Mouse (Mus musculus): ENCODE data around the gene Efcab2. TPM values are rescaled to one million over a fixed set of nuclear protein-coding genes. Genes with fewer than 3 reads are reported as not detected.
"Not testable (repeated sequence)": the region's sequence is repeated elsewhere in the genome, so short reads cannot be mapped to it uniquely, and the experiment has no call there.

Efcab2 gene
- polyA plus RNA-seq, 1 experiment, result 0.38 TPM

DNA sequence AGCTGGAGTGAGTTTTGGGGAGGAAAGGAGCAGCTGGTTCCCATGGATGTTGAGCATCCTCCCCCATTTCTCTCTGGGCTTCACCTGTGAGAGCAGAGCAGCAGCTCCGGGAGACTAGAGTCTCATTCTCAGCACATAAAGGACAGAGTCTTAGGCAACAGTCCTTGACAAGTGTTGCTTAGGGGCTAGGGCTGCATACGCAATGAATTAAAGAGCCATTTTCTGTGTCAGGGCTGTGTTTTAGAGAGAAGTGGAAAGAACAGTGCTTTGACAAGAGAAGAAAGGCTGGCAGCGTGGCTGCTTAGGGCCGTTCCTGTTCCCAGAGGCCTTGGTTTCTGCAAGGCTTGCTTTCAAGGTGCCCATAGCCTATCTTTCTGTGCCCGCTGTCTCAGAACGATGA, 6.0 kb upstream of the Efcab2 start:
- Histone ChIP-seq H3K36me3 (replicated peaks; ENCODE audit: low read length) (no peaks in the 10 kb centered on the region), H3K9me3 (peaks cover 14% of the 10 kb centered on the region), H3K27me3 (replicated peaks) (peaks cover 2% of the 10 kb centered on the region), H3K4me1 (peaks cover 13% of the 10 kb centered on the region), H3K4me3 (replicated peaks) (no peak overlapping the region)
- no peak for TF ChIP-seq FLI1 (IDR thresholded peaks at IDR 0.05; ENCODE audit: low read length)
- no peak for TF ChIP-seq GATA1 (IDR thresholded peaks at IDR 0.05; ENCODE audit: borderline replicate concordance, low read length)

DNA sequence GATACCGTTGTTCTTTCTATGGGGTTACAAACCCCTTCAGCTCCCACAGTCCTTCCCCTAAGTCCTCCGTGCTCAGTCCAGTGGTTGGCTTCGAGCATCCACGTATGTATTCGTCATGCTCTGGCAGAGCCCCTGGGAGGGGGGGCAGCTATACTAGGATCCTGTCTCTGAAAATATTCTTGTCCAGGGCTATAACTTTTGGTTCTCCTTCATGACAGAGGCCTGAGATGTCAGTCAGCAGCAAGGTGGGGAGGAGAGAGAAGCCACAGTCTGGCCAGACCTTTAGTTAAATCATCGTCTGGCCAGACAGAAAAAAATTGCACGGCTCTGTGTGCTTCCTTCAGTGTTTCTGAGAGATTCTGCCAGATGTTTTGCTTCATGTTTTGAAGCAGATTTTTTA, 5.2 kb upstream of the Efcab2 start:
- Histone ChIP-seq H3K27me3 (replicated peaks) (peaks cover 2% of the 10 kb centered on the region), H3K4me1 (peaks cover 13% of the 10 kb centered on the region), H3K4me3 (replicated peaks) (no peak overlapping the region), H3K9me3 (peaks cover 14% of the 10 kb centered on the region), H3K36me3 (replicated peaks; ENCODE audit: low read length) (no peaks in the 10 kb centered on the region)
- TF ChIP-seq FLI1 (IDR thresholded peaks at IDR 0.05; ENCODE audit: low read length) (no peak), GATA1 (IDR thresholded peaks at IDR 0.05; ENCODE audit: borderline replicate concordance, low read length) (no peak)

DNA sequence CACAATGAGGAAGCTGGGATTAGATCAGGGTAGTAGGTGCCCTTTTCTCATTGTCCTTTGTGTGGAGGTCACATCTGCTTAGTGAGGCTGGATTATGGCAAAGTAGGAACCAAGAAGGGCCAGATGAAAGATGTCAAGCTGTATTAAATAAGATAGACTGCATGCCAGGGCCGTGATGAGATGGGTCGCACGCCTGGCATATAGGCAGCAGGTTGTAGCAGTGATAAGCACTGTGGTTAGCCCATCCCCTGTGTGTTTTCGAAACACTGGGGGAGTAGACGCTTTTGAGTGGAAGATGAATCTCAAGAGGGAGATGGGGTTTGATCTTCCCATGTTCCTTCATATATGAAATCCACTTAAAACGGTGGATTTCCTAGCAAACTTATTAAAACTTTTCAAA, 3.9 kb upstream of the Efcab2 start:
- peaks cover 14% of the 10 kb centered on the region for H3K9me3 ChIP-seq
- peaks cover 13% of the 10 kb centered on the region for H3K4me1 ChIP-seq
- no peaks in the 10 kb centered on the region for H3K36me3 ChIP-seq (replicated peaks; ENCODE audit: low read length)
- H3K27me3 ChIP-seq (replicated peaks), result peaks cover 2% of the 10 kb centered on the region
- no peak overlapping the region for H3K4me3 ChIP-seq (replicated peaks)
- no peak for TF ChIP-seq FLI1 (IDR thresholded peaks at IDR 0.05; ENCODE audit: low read length)

DNA sequence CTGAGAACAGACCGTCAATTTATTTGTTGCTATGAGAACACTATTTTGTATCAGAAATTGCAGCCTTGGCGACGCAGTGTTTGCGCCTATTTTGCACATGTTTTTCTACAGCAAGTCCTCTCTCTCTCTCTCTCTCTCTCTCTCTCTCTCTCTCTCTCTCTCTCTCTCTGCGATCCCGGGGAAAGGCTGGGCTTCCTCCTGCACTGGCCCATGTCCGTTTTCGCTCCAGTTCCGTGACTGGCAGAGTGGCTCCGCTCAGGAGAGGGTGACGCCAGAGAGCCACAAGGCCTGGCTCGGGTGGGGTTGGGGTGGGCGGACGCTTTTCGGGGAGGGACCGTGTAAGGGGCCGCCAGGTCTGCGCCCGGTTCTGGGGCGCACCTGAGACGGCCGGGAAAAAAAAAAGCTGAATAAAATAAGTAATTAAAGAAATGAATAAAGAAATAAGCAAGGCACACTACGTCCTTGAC, 407 bp upstream of the Efcab2 start:
- Histone ChIP-seq H3K27me3 (replicated peaks) (no peaks in the 10 kb centered on the region), H3K4me1 (peaks cover 22% of the 10 kb centered on the region), H3K4me3 (replicated peaks) (peak overlapping the region; percentile 97), H3K36me3 (replicated peaks; ENCODE audit: low read length) (no peaks in the 10 kb centered on the region), H3K9me3 (no peaks in the 10 kb centered on the region)
- TF ChIP-seq GATA1 (IDR thresholded peaks at IDR 0.05; ENCODE audit: borderline replicate concordance, low read length) (no peak), FLI1 (IDR thresholded peaks at IDR 0.05; ENCODE audit: low read length) (no peak)

DNA sequence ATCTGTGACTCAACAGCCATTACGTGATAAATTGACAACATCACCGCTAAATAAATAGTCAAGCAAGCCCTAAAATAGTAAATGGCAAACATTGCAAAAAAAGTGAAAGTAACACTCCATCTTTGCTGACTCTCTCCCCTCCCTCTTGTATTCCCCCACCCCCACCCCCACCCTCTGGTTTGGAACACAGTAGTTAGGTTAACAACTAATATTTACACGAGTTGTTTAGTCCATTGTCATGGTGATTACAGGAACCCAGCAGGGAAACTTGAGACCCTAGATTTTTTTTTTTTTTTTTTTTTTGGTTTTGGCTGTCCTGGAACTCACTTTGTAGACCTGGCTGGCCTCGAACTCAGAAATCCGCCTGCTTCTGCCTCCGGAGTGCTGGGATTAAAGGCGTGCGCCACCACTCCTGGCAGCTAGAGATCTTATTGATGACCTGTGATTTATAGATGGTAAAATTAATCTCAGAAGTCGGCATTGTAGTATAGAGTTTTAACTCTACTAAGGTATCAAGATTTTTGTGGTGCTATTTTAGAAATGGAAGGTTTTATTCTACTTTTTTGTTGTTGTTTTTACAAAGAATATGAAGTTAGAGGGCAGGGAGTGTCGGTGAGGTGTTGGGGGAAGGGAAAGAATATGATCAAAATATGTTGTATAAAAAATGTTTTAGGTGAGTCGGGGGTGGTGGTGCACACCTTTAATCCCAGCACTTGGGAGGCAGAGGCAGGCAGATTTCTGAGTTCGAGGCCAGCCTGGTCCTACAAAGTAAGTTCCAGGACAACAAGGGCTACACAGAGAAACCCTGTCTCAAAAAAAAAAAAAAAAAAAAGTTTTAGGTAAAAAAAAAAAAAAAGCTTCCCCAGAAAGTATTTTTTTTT, 1.1 kb downstream of the Efcab2 start:
- H3K4me1 ChIP-seq, result peaks cover 21% of the 10 kb centered on the region
- H3K36me3 ChIP-seq (replicated peaks; ENCODE audit: low read length), result no peaks in the 10 kb centered on the region
- no peaks in the 10 kb centered on the region for H3K27me3 ChIP-seq (replicated peaks)
- H3K4me3 ChIP-seq (replicated peaks), result peak overlapping the region; percentile 97
- H3K9me3 ChIP-seq, result no peaks in the 10 kb centered on the region
- TF ChIP-seq FLI1 (IDR thresholded peaks at IDR 0.05; ENCODE audit: low read length), result no peak
- TF ChIP-seq GATA1 (IDR thresholded peaks at IDR 0.05; ENCODE audit: borderline replicate concordance, low read length), result no peak

DNA sequence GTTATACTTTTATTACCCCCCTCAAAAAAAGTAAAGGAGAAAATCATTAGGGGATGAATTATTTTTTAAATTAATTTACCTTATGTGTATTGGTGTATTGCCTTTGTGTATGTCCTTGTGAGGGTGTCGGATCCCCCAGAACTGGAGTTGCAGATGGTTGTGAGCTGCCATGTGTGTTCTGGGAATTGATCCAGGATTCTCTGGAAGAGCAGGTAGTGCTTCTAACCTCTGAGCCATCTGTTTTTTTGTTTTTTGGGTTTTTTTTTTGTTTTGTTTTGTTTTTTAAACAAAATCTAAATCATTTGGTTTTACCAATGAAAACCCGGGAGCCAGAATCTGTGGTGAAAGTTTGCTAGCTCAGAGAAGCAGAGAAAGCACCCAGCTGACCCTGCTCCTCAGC, 1.8 kb downstream of the Efcab2 start:
- Histone ChIP-seq H3K4me3 (replicated peaks) (no peak overlapping the region), H3K4me1 (peaks cover 19% of the 10 kb centered on the region), H3K9me3 (no peaks in the 10 kb centered on the region), H3K36me3 (replicated peaks; ENCODE audit: low read length) (no peaks in the 10 kb centered on the region), H3K27me3 (replicated peaks) (no peaks in the 10 kb centered on the region)
- TF ChIP-seq GATA1 (IDR thresholded peaks at IDR 0.05; ENCODE audit: borderline replicate concordance, low read length), result no peak
- no peak for TF ChIP-seq FLI1 (IDR thresholded peaks at IDR 0.05; ENCODE audit: low read length)

DNA sequence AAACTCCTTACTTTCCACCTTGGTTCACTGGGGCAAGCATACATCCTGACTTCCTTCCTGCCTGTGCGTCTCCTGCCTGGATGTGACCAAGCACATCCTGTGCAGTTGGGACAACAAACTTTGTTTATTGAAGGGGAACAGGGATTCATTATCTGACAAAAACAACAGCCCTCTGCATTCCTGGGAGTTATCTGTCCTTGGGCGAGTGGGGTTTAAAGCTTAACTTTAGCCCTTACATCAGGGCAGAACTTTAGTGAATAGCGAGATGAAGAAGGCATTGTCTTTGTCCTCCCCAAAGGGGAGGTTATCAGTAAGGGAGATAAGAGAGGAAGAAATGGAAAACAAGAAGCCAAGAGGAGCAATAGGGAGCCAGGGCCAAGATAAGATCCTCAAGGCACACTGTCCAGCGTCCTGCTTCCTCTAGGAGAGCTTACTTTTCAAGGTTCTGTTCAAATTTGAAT, 3.0 kb downstream of the Efcab2 start:
- H3K4me1 ChIP-seq, result peaks cover 23% of the 10 kb centered on the region
- no peak for TF ChIP-seq FLI1 (IDR thresholded peaks at IDR 0.05; ENCODE audit: low read length)
- TF ChIP-seq GATA1 (IDR thresholded peaks at IDR 0.05; ENCODE audit: borderline replicate concordance, low read length), result no peak

DNA sequence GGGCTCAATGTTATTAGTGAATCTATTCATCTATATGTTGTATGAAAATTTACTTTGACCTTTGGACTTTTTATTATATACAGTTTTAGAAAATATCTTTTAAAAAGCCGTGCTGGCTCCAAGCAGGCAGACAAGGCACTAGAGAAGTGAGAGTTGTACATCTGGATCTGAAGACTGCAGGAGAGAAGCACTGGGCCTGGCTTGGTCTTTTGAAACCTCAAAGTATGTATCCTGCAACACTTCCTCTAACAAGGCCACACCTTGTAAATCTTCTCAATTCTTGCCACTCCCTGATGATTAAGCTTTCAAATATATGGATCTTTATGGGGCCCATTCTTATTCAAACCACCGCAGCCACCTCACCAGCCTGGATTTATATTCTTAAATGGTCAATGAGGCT, 7.5 kb downstream of the Efcab2 start:
- not testable (repeated sequence) for H3K9me3 ChIP-seq

More for the DNA sequence above, 3.0 kb downstream of the Efcab2 start:
- no peaks in the 10 kb centered on the region for H3K36me3 ChIP-seq (replicated peaks; ENCODE audit: low read length)
- no peak overlapping the region for H3K4me3 ChIP-seq (replicated peaks)
- H3K9me3 ChIP-seq, result no peaks in the 10 kb centered on the region
- no peaks in the 10 kb centered on the region for H3K27me3 ChIP-seq (replicated peaks)

DNA sequence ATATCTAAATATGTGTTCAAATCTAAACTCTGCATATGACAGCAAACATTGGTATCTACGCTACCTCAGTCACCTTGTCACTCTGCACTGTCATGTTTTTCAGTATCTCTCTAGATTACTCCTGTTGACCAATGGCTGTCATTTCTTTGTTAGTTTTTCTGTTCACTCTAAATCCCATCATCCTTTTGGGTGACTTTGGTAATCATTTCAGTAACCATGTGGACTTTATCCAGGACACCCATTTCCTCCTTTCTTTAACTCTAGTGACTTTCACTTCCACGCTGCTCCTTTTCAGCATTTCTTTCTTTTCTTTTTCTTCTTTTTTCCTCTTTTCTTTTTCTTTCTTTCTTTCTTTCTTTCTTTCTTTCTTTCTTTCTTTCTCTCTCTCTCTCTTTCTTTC, 13.7 kb downstream of the Efcab2 start:
- Histone ChIP-seq H3K4me3 (replicated peaks) (no peak overlapping the region), H3K27me3 (replicated peaks) (no peaks in the 10 kb centered on the region), H3K36me3 (replicated peaks; ENCODE audit: low read length) (no peaks in the 10 kb centered on the region), H3K4me1 (no peaks in the 10 kb centered on the region; the same call in 1 of the 2 replicates), H3K9me3 (0 out of 2 replicates have a peak, but pooled peaks cover 3% of the 10 kb centered on the region)
- TF ChIP-seq FLI1 (IDR thresholded peaks at IDR 0.05; ENCODE audit: low read length) (no peak), GATA1 (IDR thresholded peaks at IDR 0.05; ENCODE audit: borderline replicate concordance, low read length) (no peak)

More for the DNA sequence above, 7.5 kb downstream of the Efcab2 start:
- H3K4me1 ChIP-seq, result peaks cover 20% of the 10 kb centered on the region
- H3K4me3 ChIP-seq (replicated peaks); H3K36me3 ChIP-seq (replicated peaks; ENCODE audit: low read length); H3K27me3 ChIP-seq (replicated peaks): not testable (repeated sequence)

DNA sequence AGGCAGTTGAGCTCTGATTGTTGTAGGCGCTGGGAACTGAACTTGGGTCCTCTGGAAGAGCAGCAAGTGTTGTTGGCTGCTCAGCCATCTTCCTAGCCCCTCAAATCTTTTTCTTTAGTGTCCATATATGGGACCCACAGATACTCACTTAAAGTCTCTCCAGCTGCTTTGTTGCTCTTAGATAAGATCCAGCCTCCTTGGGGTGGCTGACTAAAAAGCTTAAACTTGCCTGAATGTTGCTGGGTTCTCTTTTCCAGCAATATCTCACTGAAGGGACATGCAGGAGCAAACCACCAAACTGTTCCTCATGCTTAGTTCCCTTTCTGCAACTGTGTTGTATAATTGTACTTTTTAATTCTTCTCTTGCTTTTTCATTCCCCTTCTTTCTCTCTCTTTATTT, 17.8 kb downstream of the Efcab2 start:
- H3K9me3 ChIP-seq, result 0 out of 2 replicates have a peak, but pooled peaks cover 3% of the 10 kb centered on the region
- TF ChIP-seq GATA1 (IDR thresholded peaks at IDR 0.05; ENCODE audit: borderline replicate concordance, low read length) (no peak), FLI1 (IDR thresholded peaks at IDR 0.05; ENCODE audit: low read length) (no peak)
- H3K4me3 ChIP-seq (replicated peaks), result no peak overlapping the region
- H3K36me3 ChIP-seq (replicated peaks; ENCODE audit: low read length), result no peaks in the 10 kb centered on the region
- no peaks in the 10 kb centered on the region for H3K27me3 ChIP-seq (replicated peaks)
- no peaks in the 10 kb centered on the region; the same call in 1 of the 2 replicates for H3K4me1 ChIP-seq

All from megakaryocyte, embryonic 14.5 days (primary cell).